Mouse (Mus musculus): ENCODE measurements around the gene Nudt2.

GRCm38 (mm10) chr4:41442790-41443302 lies 22.1 kb upstream of the Nudt2 start:
- TF ChIP-seq CTCF (conservative IDR thresholded peaks at IDR 0.05; ENCODE audit: low read length) = no peak
- no peak for TF ChIP-seq POU5F1 (IDR thresholded peaks at IDR 0.05; ENCODE audit: borderline replicate concordance, low read length)
- no peak for TF ChIP-seq NANOG (IDR thresholded peaks at IDR 0.05; ENCODE audit: borderline replicate concordance, low read length)
